Mouse (Mus musculus): ENCODE measurements around the gene Nova1. TPM values are rescaled to one million over a fixed set of nuclear protein-coding genes. Genes with fewer than 3 reads are reported as not detected.
A peak's percentile ranks its signal among the peaks of the same experiment; 100 is the strongest.

Gene Nova1
- polyA plus RNA-seq, 1 experiment: 43.0 TPM

DNA sequence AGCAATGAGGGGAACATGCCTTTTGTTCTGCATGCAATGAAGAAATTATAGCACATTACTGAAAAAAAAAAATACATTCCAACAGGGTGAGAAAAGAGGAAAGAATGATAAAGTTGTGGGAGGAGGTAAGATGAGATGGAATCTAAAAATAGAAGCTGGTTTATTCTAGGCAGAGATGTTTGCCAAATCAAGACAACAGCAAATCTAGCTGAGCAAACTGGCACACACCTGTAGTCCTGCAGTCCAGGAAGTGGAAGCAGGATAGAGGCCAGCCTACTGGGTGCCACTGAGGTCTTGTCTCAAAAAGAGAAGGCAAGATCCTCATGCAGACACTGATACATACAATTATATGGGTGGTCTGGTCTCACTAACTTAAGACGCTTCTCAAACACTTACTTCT lies 17.4 kb downstream of the Nova1 start:
- DNase-seq: peak in 1 of 2 experiments; percentile 72
- TF ChIP-seq POLR2A (IDR thresholded peaks at IDR 0.05; ENCODE audit: borderline replicate concordance, insufficient read depth, low read length) (no peak), CTCF (IDR thresholded peaks at IDR 0.05; ENCODE audit: borderline replicate concordance, insufficient read depth, low read depth, low read length) (no peak)
- Histone ChIP-seq H3K4me3 (replicated peaks; ENCODE audit: insufficient read depth, low read depth, low read length) (no peak overlapping the region), H3K27me3 (ENCODE audit: control insufficient read depth, insufficient read depth, low read length) (no peaks in the 10 kb centered on the region), H3K27ac (ENCODE audit: insufficient read depth, low read length) (peak overlapping the region; percentile 92), H3K4me1 (ENCODE audit: control insufficient read depth, insufficient read depth, low read length) (peaks cover 10% of the 10 kb centered on the region; the same call in 1 of the 2 replicates)
- WGBS: 92% methylated on average over 1 of the region's 1 CpGs

DNA sequence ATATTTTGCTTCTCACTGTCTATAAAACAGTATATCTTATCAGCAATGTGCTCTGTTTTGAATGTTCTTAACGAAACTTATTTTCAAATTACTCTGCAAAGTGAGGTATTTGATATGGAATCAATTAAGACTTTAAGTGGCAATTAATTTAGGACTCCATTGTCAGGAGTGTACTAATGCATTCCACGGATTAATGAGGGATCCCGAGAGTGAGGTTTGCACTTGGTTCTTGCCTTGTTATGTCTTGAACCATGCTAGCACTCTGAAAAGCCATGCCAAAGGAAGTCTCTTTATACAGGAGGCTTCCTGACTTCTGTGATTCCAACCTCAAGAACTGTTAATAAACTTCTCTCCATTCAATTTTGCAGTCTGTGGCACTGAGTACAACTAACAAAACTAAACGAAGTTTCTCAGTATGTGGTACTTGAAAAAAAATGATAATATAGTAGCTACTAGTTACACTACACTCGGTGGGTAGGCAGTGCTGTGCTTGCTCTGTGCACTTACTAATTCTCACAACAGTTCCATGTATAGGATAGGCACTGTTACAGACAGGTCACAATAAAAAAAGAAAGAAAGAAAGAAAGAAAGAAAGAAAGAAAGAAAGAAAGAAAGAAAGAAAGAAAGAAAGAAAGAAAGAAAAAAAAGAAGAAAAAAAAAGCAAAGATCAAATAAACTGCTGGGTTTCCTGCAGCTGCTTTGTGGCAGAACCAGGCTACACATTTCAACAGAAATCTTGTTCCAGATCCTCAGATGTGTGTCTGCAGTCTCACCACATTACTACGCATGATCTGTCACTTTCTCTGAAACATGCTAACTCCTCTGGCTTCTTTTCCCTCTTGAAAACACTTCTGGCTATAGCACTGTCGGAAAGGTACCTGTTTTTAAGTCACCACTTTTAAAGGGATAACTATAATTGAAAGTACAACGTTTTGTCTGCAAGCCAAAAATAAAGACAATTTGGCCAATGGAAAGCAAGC lies 36.1 kb downstream of the Nova1 start:
- no peak overlapping the region for H3K4me3 ChIP-seq (replicated peaks; ENCODE audit: insufficient read depth, low read depth, low read length)
- no peaks in the 10 kb centered on the region for H3K27me3 ChIP-seq (ENCODE audit: control insufficient read depth, insufficient read depth, low read length)
- 51% methylated on average over 8 of the region's 8 CpGs for WGBS
- no peak overlapping the region for H3K27ac ChIP-seq (ENCODE audit: insufficient read depth, low read length)
- DNase-seq: no peak
- no peaks in the 10 kb centered on the region for H3K4me1 ChIP-seq (ENCODE audit: control insufficient read depth, insufficient read depth, low read length)
- TF ChIP-seq POLR2A (IDR thresholded peaks at IDR 0.05; ENCODE audit: borderline replicate concordance, insufficient read depth, low read length): no peak

DNA sequence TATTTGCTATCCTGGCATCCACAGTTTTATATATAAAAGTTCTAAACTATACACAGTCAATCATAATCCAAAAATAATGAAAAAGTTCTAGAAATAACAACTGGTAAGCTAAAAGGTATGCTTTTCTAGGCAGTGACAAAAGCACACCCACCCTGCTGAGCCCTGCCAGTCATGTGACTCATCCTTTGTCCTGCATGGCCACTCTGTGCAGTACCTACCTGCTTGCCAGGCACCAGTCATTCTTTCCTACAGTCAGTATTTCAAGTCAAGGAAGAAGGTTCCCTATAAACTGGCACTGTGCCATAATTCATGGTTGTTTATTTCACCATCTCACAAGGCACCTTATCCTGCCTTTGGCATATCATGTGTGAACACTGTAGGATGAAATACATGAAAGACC lies 37.2 kb downstream of the Nova1 start:
- peak in 1 of 2 experiments; percentile 45 for DNase-seq
- H3K27ac ChIP-seq (ENCODE audit: insufficient read depth, low read length): no peak overlapping the region

DNA sequence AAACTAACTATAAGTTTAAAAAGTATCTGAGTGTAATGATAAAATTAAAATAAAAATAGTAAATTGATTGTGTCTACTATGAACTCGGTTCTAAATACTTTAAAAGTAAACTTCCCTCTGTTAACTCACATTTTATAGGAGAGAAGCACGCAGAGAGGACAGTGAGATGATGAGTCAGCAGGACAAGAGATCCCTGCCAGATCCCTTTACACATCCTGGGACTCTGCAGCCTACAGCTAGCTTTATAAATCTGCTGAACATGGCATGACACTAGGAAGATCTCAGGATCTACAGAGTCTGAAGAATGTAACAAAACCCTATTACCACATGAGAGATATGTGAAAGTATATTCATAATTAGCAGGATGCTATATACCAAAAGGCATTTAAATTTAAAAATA lies 37.7 kb downstream of the Nova1 start:
- Histone ChIP-seq H3K4me3 (replicated peaks; ENCODE audit: insufficient read depth, low read depth, low read length) (no peak overlapping the region), H3K27ac (ENCODE audit: insufficient read depth, low read length) (no peak overlapping the region), H3K27me3 (ENCODE audit: control insufficient read depth, insufficient read depth, low read length) (no peaks in the 10 kb centered on the region), H3K4me1 (ENCODE audit: control insufficient read depth, insufficient read depth, low read length) (no peaks in the 10 kb centered on the region)
- TF ChIP-seq CTCF (IDR thresholded peaks at IDR 0.05; ENCODE audit: borderline replicate concordance, insufficient read depth, low read depth, low read length) (no peak), POLR2A (IDR thresholded peaks at IDR 0.05; ENCODE audit: borderline replicate concordance, insufficient read depth, low read length) (no peak)
- peak in 1 of 2 experiments; percentile 37 for DNase-seq
- WGBS: 53% methylated on average over 2 of the region's 2 CpGs

More for the DNA sequence above, 37.2 kb downstream of the Nova1 start:
- Histone ChIP-seq H3K27me3 (ENCODE audit: control insufficient read depth, insufficient read depth, low read length) (no peaks in the 10 kb centered on the region), H3K4me1 (ENCODE audit: control insufficient read depth, insufficient read depth, low read length) (no peaks in the 10 kb centered on the region), H3K4me3 (replicated peaks; ENCODE audit: insufficient read depth, low read depth, low read length) (no peak overlapping the region)
- TF ChIP-seq POLR2A (IDR thresholded peaks at IDR 0.05; ENCODE audit: borderline replicate concordance, insufficient read depth, low read length) (no peak), CTCF (IDR thresholded peaks at IDR 0.05; ENCODE audit: borderline replicate concordance, insufficient read depth, low read depth, low read length) (no peak)

DNA sequence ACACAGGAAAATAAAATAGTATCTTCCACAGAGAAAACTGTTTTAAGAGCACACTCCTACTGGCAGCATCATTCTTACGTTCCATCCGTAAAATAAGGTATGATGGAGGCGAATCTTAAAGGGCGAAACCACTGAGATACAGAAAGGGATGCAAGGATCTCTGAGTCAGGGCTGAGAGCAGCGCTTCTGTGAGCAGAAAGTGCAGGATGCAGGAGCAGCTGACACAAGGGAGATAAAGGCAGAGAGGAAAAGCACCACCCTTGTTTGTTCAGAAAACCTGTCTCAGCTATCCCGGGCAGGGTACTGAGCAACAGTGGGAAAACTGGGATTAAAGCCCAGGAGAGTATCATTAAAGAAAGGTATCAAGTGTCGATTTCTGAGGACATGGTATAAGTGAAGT lies 59.3 kb downstream of the Nova1 start:
- Histone ChIP-seq H3K4me1 (ENCODE audit: control insufficient read depth, insufficient read depth, low read length) (peaks cover 1% of the 10 kb centered on the region; the same call in 1 of the 2 replicates), H3K4me3 (replicated peaks; ENCODE audit: insufficient read depth, low read depth, low read length) (no peak overlapping the region), H3K27ac (ENCODE audit: insufficient read depth, low read length) (no peak overlapping the region), H3K27me3 (ENCODE audit: control insufficient read depth, insufficient read depth, low read length) (no peaks in the 10 kb centered on the region)
- TF ChIP-seq POLR2A (IDR thresholded peaks at IDR 0.05; ENCODE audit: borderline replicate concordance, insufficient read depth, low read length): no peak
- no peak for TF ChIP-seq CTCF (IDR thresholded peaks at IDR 0.05; ENCODE audit: borderline replicate concordance, insufficient read depth, low read depth, low read length)
- WGBS: 77% methylated on average over 7 of the region's 7 CpGs
- no peak for DNase-seq

DNA sequence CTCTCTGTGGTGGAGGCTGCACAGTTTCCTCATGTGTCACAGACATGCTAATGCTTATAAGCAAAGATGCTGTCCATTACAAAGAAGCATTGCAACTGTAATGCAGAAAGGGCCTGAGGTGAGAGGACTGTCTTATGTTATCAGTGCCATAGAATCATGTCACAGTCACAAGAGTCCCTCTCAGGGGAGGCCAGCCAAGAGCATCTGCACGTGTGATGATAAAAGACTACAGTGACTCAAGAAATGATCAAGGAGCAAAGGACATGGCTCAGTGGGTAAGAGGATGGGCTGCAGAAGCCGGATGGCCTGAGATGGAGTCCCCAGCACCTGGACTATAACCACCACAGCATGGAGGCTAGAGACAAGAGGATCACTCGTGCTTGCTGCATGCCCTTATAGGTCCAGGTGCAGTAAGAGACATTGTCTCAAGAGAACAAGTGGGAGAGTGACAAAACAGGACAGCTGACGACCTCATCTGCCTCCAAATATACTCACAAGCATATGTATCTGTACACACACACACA lies 64.3 kb downstream of the Nova1 start:
- TF ChIP-seq POLR2A (IDR thresholded peaks at IDR 0.05; ENCODE audit: borderline replicate concordance, insufficient read depth, low read length) (no peak), CTCF (IDR thresholded peaks at IDR 0.05; ENCODE audit: borderline replicate concordance, insufficient read depth, low read depth, low read length) (no peak)
- Histone ChIP-seq H3K4me1 (ENCODE audit: control insufficient read depth, insufficient read depth, low read length) (0 out of 2 replicates have a peak, but pooled peaks cover 2% of the 10 kb centered on the region), H3K4me3 (replicated peaks; ENCODE audit: insufficient read depth, low read depth, low read length) (no peak overlapping the region), H3K27ac (ENCODE audit: insufficient read depth, low read length) (no peak overlapping the region), H3K27me3 (ENCODE audit: control insufficient read depth, insufficient read depth, low read length) (no peaks in the 10 kb centered on the region)
- WGBS: 45% methylated on average over 4 of the region's 4 CpGs
- no peak for DNase-seq

DNA sequence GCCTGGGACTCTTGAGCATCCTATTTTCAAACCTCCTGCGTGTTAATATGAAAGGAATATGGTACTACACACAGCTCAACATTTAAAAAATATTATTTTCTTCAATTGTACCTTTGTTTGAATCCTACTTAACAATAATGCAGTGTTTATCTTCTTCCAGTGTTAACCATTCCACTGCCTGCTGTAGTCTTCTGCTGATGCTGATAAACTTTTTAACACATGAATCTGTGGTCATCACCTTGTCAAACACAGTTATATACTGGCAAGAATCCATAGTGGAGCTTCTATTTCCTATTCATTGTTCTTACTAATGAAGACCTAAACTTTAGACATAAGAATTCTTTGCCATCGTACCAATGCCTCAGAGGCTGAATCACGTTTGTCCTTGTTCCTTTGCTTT lies 65.6 kb downstream of the Nova1 start:
- WGBS: 87% methylated on average over 3 of the region's 3 CpGs

DNA sequence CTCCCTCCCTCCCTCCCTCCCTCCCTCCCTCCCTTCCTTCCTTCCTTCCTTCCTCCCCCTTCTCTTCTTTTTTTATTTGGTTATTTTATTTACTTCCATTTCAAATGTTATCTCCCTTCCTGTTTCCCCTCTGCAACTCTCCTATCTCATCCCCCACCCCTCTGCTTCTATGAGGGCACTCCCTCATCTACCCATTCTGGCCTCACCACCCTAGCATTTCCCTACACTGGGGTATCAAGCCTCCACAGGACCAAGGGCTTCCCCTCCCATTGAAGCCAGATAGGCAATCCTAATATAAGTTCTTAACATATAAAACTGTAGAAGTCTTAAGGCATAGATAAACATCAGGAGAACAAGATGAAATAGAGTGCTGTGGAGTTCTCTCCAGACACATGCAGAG lies 85.5 kb downstream of the Nova1 start:
- Histone ChIP-seq H3K4me3 (replicated peaks; ENCODE audit: insufficient read depth, low read depth, low read length) (no peak overlapping the region), H3K4me1 (ENCODE audit: control insufficient read depth, insufficient read depth, low read length) (peaks cover 5% of the 10 kb centered on the region; the same call in 1 of the 2 replicates), H3K27me3 (ENCODE audit: control insufficient read depth, insufficient read depth, low read length) (no peaks in the 10 kb centered on the region), H3K27ac (ENCODE audit: insufficient read depth, low read length) (no peak overlapping the region)
- no peak for DNase-seq
- TF ChIP-seq POLR2A (IDR thresholded peaks at IDR 0.05; ENCODE audit: borderline replicate concordance, insufficient read depth, low read length): no peak
- no peak for TF ChIP-seq CTCF (IDR thresholded peaks at IDR 0.05; ENCODE audit: borderline replicate concordance, insufficient read depth, low read depth, low read length)

More for the DNA sequence above, 65.6 kb downstream of the Nova1 start:
- H3K27ac ChIP-seq (ENCODE audit: insufficient read depth, low read length): no peak overlapping the region
- H3K4me3 ChIP-seq (replicated peaks; ENCODE audit: insufficient read depth, low read depth, low read length): no peak overlapping the region
- 0 out of 2 replicates have a peak, but pooled peaks cover 2% of the 10 kb centered on the region for H3K4me1 ChIP-seq (ENCODE audit: control insufficient read depth, insufficient read depth, low read length)
- TF ChIP-seq POLR2A (IDR thresholded peaks at IDR 0.05; ENCODE audit: borderline replicate concordance, insufficient read depth, low read length) (no peak), CTCF (IDR thresholded peaks at IDR 0.05; ENCODE audit: borderline replicate concordance, insufficient read depth, low read depth, low read length) (no peak)
- no peak for DNase-seq
- H3K27me3 ChIP-seq (ENCODE audit: control insufficient read depth, insufficient read depth, low read length): no peaks in the 10 kb centered on the region
